Mouse (Mus musculus) heart, embryonic 15.5 days (tissue): ENCODE measurements around the gene Fgf10. TPM values are rescaled to one million over a fixed set of nuclear protein-coding genes. Genes with fewer than 3 reads are reported as not detected.

Experiments used
- ATAC-seq: fragments of 200-750 bp; cut with Nextera tagmentation; replicated peaks from 2 replicates; pipeline ENCODE4 v1.8.0; 2017; ENCODE audit warnings: low read depth, moderate TSS enrichment; ENCODE audit not compliant: insufficient number of reproducible peaks, insufficient read depth, low FRiP score
- H3K27ac ChIP-seq: fragments of 300-500 bp; sonication (generic); 2 replicates; pipeline ENCODE4 v1.5.1; 2015; ENCODE audit warnings: mild to moderate bottlenecking, inconsistent platforms
- H3K27me3 ChIP-seq: fragments of 300-500 bp; sonication (generic); 2 replicates; pipeline ENCODE4 v1.6.1; 2015; ENCODE audit warnings: inconsistent platforms
- H3K36me3 ChIP-seq: fragments of 300-500 bp; sonication (generic); 2 replicates; pipeline ENCODE4 v1.6.1; 2015; ENCODE audit warnings: mild to moderate bottlenecking, inconsistent platforms
- H3K4me1 ChIP-seq: fragments of 300-500 bp; sonication (generic); replicated peaks from 2 replicates; pipeline ENCODE4 v1.6.1; 2015; ENCODE audit warnings: inconsistent platforms
- H3K4me2 ChIP-seq: fragments of 300-500 bp; sonication (generic); 2 replicates; pipeline ENCODE4 v1.6.1; 2015; ENCODE audit warnings: inconsistent platforms, mild to moderate bottlenecking, moderate library complexity
- H3K4me3 ChIP-seq: fragments of 300-500 bp; sonication (generic); 2 replicates; pipeline ENCODE4 v1.5.1; 2015; ENCODE audit warnings: mild to moderate bottlenecking, inconsistent platforms
- H3K9ac ChIP-seq: fragments of 300-500 bp; sonication (generic); 2 replicates; pipeline ENCODE4 v1.6.1; 2015; ENCODE audit warnings: mild to moderate bottlenecking, inconsistent platforms
- H3K9me3 ChIP-seq: fragments of 300-500 bp; sonication (generic); replicated peaks from 2 replicates; pipeline ENCODE4 v1.6.1; 2016; ENCODE audit warnings: inconsistent platforms
- WGBS: fragments of 180-500 bp; shearing (Covaris S2); methylation state at CpG from one replicate; pipeline ENCODE4 v1.1.7; 2015; ENCODE audit warnings: mixed read lengths; 5-methylcytosine and 5-hydroxymethylcytosine counted together
- polyA plus RNA-seq: library from polyadenylated mRNA; unstranded; fragments of >200 nt; fragmentation: Nextera tagmentation; extraction: Ambion mirVana; gene quantifications from 2 replicates; pipeline ENCODE4 v1.2.1, GENCODE M21; 2015

The Fgf10 gene
- polyA plus RNA-seq, 1 experiment from 2014 or later: 0.93 TPM

GRCm38 (mm10) chr13:118791753-118792152 lies 122.2 kb downstream of the Fgf10 start:
- H3K4me3 ChIP-seq: no peak overlapping the region
- H3K4me1 ChIP-seq: no peaks in the 10 kb centered on the region
- H3K4me2 ChIP-seq: no peak overlapping the region
- no peak for ATAC-seq
- H3K27me3 ChIP-seq: no peaks in the 10 kb centered on the region
- no peak overlapping the region for H3K9ac ChIP-seq
- H3K9me3 ChIP-seq: no peaks in the 10 kb centered on the region
- WGBS: 44% methylated on average over 4 of the region's 4 CpGs
- no peak overlapping the region for H3K27ac ChIP-seq
- H3K36me3 ChIP-seq: no peaks in the 10 kb centered on the region

- no peaks in the 10 kb centered on the region for H3K27me3 ChIP-seq
- no peaks in the 10 kb centered on the region for H3K4me1 ChIP-seq
- H3K9me3 ChIP-seq: no peaks in the 10 kb centered on the region
- no peaks in the 10 kb centered on the region for H3K36me3 ChIP-seq
- no peak overlapping the region for H3K9ac ChIP-seq
- H3K27ac ChIP-seq: no peak overlapping the region
- no peak overlapping the region for H3K4me3 ChIP-seq
- WGBS: 40% methylated on average over 4 of the region's 4 CpGs
- no peak overlapping the region for H3K4me2 ChIP-seq
- no peak for ATAC-seq
Measured at GRCm38 (mm10) chr13:118792198-118792597, 122.6 kb downstream of the Fgf10 start.

- ATAC-seq: no peak
- no peaks in the 10 kb centered on the region for H3K4me1 ChIP-seq
- no peaks in the 10 kb centered on the region for H3K27me3 ChIP-seq
- no peak overlapping the region for H3K4me2 ChIP-seq
- no peak overlapping the region for H3K4me3 ChIP-seq
- 53% methylated on average over 4 of the region's 4 CpGs for WGBS
- H3K36me3 ChIP-seq: no peaks in the 10 kb centered on the region
- H3K9me3 ChIP-seq: no peaks in the 10 kb centered on the region
- H3K27ac ChIP-seq: no peak overlapping the region
- H3K9ac ChIP-seq: no peak overlapping the region
Measured at GRCm38 (mm10) chr13:118800176-118800575, 130.6 kb downstream of the Fgf10 start.

- H3K27me3 ChIP-seq: no peaks in the 10 kb centered on the region
- no peak overlapping the region for H3K4me2 ChIP-seq
- no peaks in the 10 kb centered on the region for H3K36me3 ChIP-seq
- no peaks in the 10 kb centered on the region for H3K9me3 ChIP-seq
- no peak overlapping the region for H3K27ac ChIP-seq
- H3K9ac ChIP-seq: no peak overlapping the region
- H3K4me1 ChIP-seq: no peaks in the 10 kb centered on the region
- H3K4me3 ChIP-seq: no peak overlapping the region
- no peak for ATAC-seq
- 81% methylated on average over 3 of the region's 3 CpGs for WGBS
Measured at GRCm38 (mm10) chr13:118806662-118807061, 137.1 kb downstream of the Fgf10 start.

- Histone ChIP-seq H3K4me3 (no peak overlapping the region), H3K27ac (no peak overlapping the region), H3K4me1 (no peaks in the 10 kb centered on the region), H3K9ac (no peak overlapping the region), H3K9me3 (no peaks in the 10 kb centered on the region), H3K27me3 (no peaks in the 10 kb centered on the region), H3K4me2 (no peak overlapping the region), H3K36me3 (no peaks in the 10 kb centered on the region)
- no peak for ATAC-seq
- WGBS: 79% methylated on average over 6 of the region's 6 CpGs
Measured at GRCm38 (mm10) chr13:118819785-118820184, 150.2 kb downstream of the Fgf10 start.

- H3K4me2 ChIP-seq: no peak overlapping the region
- ATAC-seq: no peak
- no peaks in the 10 kb centered on the region for H3K27me3 ChIP-seq
- no peak overlapping the region for H3K27ac ChIP-seq
- no peaks in the 10 kb centered on the region for H3K36me3 ChIP-seq
- no peaks in the 10 kb centered on the region for H3K4me1 ChIP-seq
- H3K9ac ChIP-seq: no peak overlapping the region
- no peaks in the 10 kb centered on the region for H3K9me3 ChIP-seq
- 70% methylated on average over 2 of the region's 2 CpGs for WGBS
- H3K4me3 ChIP-seq: no peak overlapping the region
Measured at GRCm38 (mm10) chr13:118823113-118823512, 153.5 kb downstream of the Fgf10 start.

- ATAC-seq: no peak
- Histone ChIP-seq H3K4me2 (no peak overlapping the region), H3K27ac (no peak overlapping the region), H3K4me3 (no peak overlapping the region), H3K9ac (no peak overlapping the region), H3K36me3 (no peaks in the 10 kb centered on the region), H3K4me1 (no peaks in the 10 kb centered on the region), H3K27me3 (no peaks in the 10 kb centered on the region), H3K9me3 (no peaks in the 10 kb centered on the region)
- WGBS: 83% methylated on average over 4 of the region's 4 CpGs
Measured at GRCm38 (mm10) chr13:118825102-118825501, 155.5 kb downstream of the Fgf10 start.

GRCm38 (mm10) chr13:118828604-118829381 lies 159.2 kb downstream of the Fgf10 start:
- Histone ChIP-seq H3K4me3 (no peak overlapping the region), H3K4me1 (no peaks in the 10 kb centered on the region), H3K27me3 (no peaks in the 10 kb centered on the region), H3K27ac (no peak overlapping the region), H3K9me3 (no peaks in the 10 kb centered on the region), H3K9ac (no peak overlapping the region), H3K4me2 (no peak overlapping the region), H3K36me3 (no peaks in the 10 kb centered on the region)
- 76% methylated on average over 10 of the region's 10 CpGs for WGBS
- no peak for ATAC-seq

- H3K36me3 ChIP-seq: no peaks in the 10 kb centered on the region
- H3K4me3 ChIP-seq: no peak overlapping the region
- no peak overlapping the region for H3K27ac ChIP-seq
- H3K27me3 ChIP-seq: no peaks in the 10 kb centered on the region
- no peak for ATAC-seq
- H3K4me2 ChIP-seq: no peak overlapping the region
- H3K9ac ChIP-seq: no peak overlapping the region
- H3K4me1 ChIP-seq: no peaks in the 10 kb centered on the region
- no peaks in the 10 kb centered on the region for H3K9me3 ChIP-seq
Measured at GRCm38 (mm10) chr13:118834021-118834420, 164.4 kb downstream of the Fgf10 start.

GRCm38 (mm10) chr13:118835078-118835477 lies 165.5 kb downstream of the Fgf10 start:
- no peaks in the 10 kb centered on the region for H3K4me1 ChIP-seq
- H3K4me3 ChIP-seq: no peak overlapping the region
- no peaks in the 10 kb centered on the region for H3K9me3 ChIP-seq
- ATAC-seq: no peak
- H3K4me2 ChIP-seq: no peak overlapping the region
- no peaks in the 10 kb centered on the region for H3K27me3 ChIP-seq
- H3K27ac ChIP-seq: no peak overlapping the region
- 66% methylated on average over 4 of the region's 4 CpGs for WGBS
- H3K9ac ChIP-seq: no peak overlapping the region
- H3K36me3 ChIP-seq: no peaks in the 10 kb centered on the region
